Comparison of ENCODE assay signal across 21 mouse cellular contexts in genomic region chr17:47843465-47843864, GRCm38 (mm10). TPM values are rescaled to one million over a fixed set of nuclear protein-coding genes. Genes with fewer than 3 reads are reported as not detected.
A peak's percentile ranks its signal among the peaks of the same experiment; 100 is the strongest.
DNase-seq lines count a peak whose midpoint lies in the region; ATAC-seq and TF ChIP-seq lines count a peak whose summit lies in the region.
"Had no signal": no experiment of that assay in that cellular context is flagged by ENCODE, and none has a peak within 500 bp of the region (broad histone marks: within the 10 kb centered on the region; RNA-seq: fewer than 3 reads in every experiment).

No protein-coding gene starts in this region.

- no peak overlapping the region for H3K9ac ChIP-seq in hindbrain, postnatal 0 days (replicated peaks; ENCODE audit: low read length)
- H3K9ac ChIP-seq in hindbrain, embryonic 12.5 days: no peak overlapping the region
- no peak overlapping the region for H3K9ac ChIP-seq in liver, embryonic 14.5 days (replicated peaks)
- no peak overlapping the region for H3K9ac ChIP-seq in liver, embryonic 11.5 days (ENCODE audit: low read depth, low read length)
- no peak overlapping the region for H3K9ac ChIP-seq in ES-Bruce4 (ENCODE audit: low read depth, poor library complexity, severe bottlenecking)
- H3K9ac ChIP-seq: forebrain, embryonic 13.5 days; hindbrain, embryonic 13.5 days; liver, embryonic 13.5 days; midbrain, embryonic 15.5 days; neural tube, embryonic 15.5 days had no signal

- no peaks in the 10 kb centered on the region for H3K27me3 ChIP-seq in hindbrain, postnatal 0 days (ENCODE audit: insufficient read depth, low read length)
- H3K27me3 ChIP-seq in hindbrain, embryonic 12.5 days: no peaks in the 10 kb centered on the region
- no peaks in the 10 kb centered on the region for H3K27me3 ChIP-seq in liver, embryonic 14.5 days (ENCODE audit: control insufficient read depth, insufficient read depth, low read length)
- no peaks in the 10 kb centered on the region for H3K27me3 ChIP-seq in liver, embryonic 11.5 days (replicated peaks; ENCODE audit: control insufficient read depth, insufficient read depth, low read length)
- H3K27me3 ChIP-seq in ES-Bruce4 (ENCODE audit: control insufficient read depth, insufficient read depth, low read length, poor library complexity, severe bottlenecking): no peaks in the 10 kb centered on the region
- H3K27me3 ChIP-seq: liver, embryonic 13.5 days; neural tube, embryonic 15.5 days; Patski had no signal

- no peak overlapping the region for H3K4me2 ChIP-seq in hindbrain, postnatal 0 days (ENCODE audit: low read depth, low read length)
- H3K4me2 ChIP-seq in hindbrain, embryonic 12.5 days (replicated peaks): no peak overlapping the region
- H3K4me2 ChIP-seq in liver, embryonic 14.5 days (ENCODE audit: low read depth): no peak overlapping the region
- no peak overlapping the region for H3K4me2 ChIP-seq in liver, embryonic 11.5 days
- H3K4me2 ChIP-seq: forebrain, embryonic 13.5 days; hindbrain, embryonic 13.5 days; liver, embryonic 13.5 days; midbrain, embryonic 15.5 days; neural tube, embryonic 15.5 days had no signal

- TF ChIP-seq POLR2A in ES-Bruce4 (IDR thresholded peaks at IDR 0.05; ENCODE audit: insufficient read depth, low read length): no peak
- no peak for TF ChIP-seq POLR2A in bone marrow, adult 2 months (IDR thresholded peaks at IDR 0.05; ENCODE audit: borderline replicate concordance, control insufficient read depth, low read depth, low read length)

- H3K36me3 ChIP-seq in hindbrain, postnatal 0 days (ENCODE audit: insufficient read depth, low read length): no peaks in the 10 kb centered on the region
- H3K36me3 ChIP-seq in hindbrain, embryonic 12.5 days: no peaks in the 10 kb centered on the region
- H3K36me3 ChIP-seq in liver, embryonic 14.5 days (replicated peaks; ENCODE audit: control insufficient read depth, insufficient read depth, low read depth): no peaks in the 10 kb centered on the region
- no peaks in the 10 kb centered on the region for H3K36me3 ChIP-seq in liver, embryonic 11.5 days (ENCODE audit: control insufficient read depth, insufficient read depth, low read length)
- no peaks in the 10 kb centered on the region for H3K36me3 ChIP-seq in ES-Bruce4 (ENCODE audit: control insufficient read depth, insufficient read depth, low read length, poor library complexity, severe bottlenecking)
- H3K36me3 ChIP-seq: hindbrain, embryonic 13.5 days; liver, embryonic 13.5 days; midbrain, embryonic 15.5 days; neural tube, embryonic 15.5 days had no signal

- no peak for TF ChIP-seq EP300 in liver, embryonic 14.5 days (IDR thresholded peaks at IDR 0.05; ENCODE audit: low read depth)
- TF ChIP-seq EP300 in ES-Bruce4 (IDR thresholded peaks at IDR 0.05; ENCODE audit: insufficient read depth, low read depth, low read length): no peak

- H3K9me3 ChIP-seq in hindbrain, postnatal 0 days (ENCODE audit: low read length): no peaks in the 10 kb centered on the region
- peaks cover 8% of the 10 kb centered on the region; the same call in 1 of the 2 replicates for H3K9me3 ChIP-seq in hindbrain, embryonic 12.5 days (replicated peaks)
- H3K9me3 ChIP-seq in liver, embryonic 14.5 days (ENCODE audit: control insufficient read depth, low read length): no peaks in the 10 kb centered on the region; the same call in 1 of the 2 replicates
- 0 out of 2 replicates have a peak, but pooled peaks cover 3% of the 10 kb centered on the region for H3K9me3 ChIP-seq in liver, embryonic 11.5 days (ENCODE audit: control insufficient read depth, low read length)
- H3K9me3 ChIP-seq in ES-Bruce4 (replicated peaks; ENCODE audit: control insufficient read depth, insufficient read depth, low read length, poor library complexity, severe bottlenecking): no peaks in the 10 kb centered on the region
- H3K9me3 ChIP-seq: forebrain, embryonic 13.5 days; hindbrain, embryonic 13.5 days; midbrain, embryonic 15.5 days; neural tube, embryonic 15.5 days had no signal

- no peak for ATAC-seq in hindbrain, postnatal 0 days
- ATAC-seq in hindbrain, embryonic 12.5 days (ENCODE audit: low FRiP score): no peak
- no peak for ATAC-seq in liver, embryonic 14.5 days (ENCODE audit: insufficient read depth)
- ATAC-seq in liver, embryonic 11.5 days (replicated peaks; ENCODE audit: low FRiP score): no peak
- ATAC-seq: forebrain, embryonic 13.5 days; midbrain, embryonic 15.5 days; Patski had no signal

- no peak for DNase-seq in hindbrain, postnatal 0 days (ENCODE audit: low spot score)
- DNase-seq in liver, embryonic 14.5 days (ENCODE audit: low read depth in 3 of 3, low spot score in 3 of 3): no peak
- no peak for DNase-seq in liver, embryonic 11.5 days (ENCODE audit: low spot score)
- DNase-seq in B cell, adult 2 months: no peak
- no peak for DNase-seq in urinary bladder, adult 2 months (ENCODE audit: low spot score)
- DNase-seq: cerebellum, adult 9-11 months; gastrocnemius, postnatal 36 days; kidney, postnatal 10 days; left cerebral cortex, postnatal 4 days; liver, embryonic 13.5 days; lung, postnatal 14 days; right cerebral cortex, postnatal 14 days had no signal

- no peak overlapping the region for H3K4me3 ChIP-seq in hindbrain, postnatal 0 days (ENCODE audit: low read length)
- no peak overlapping the region for H3K4me3 ChIP-seq in hindbrain, embryonic 12.5 days
- H3K4me3 ChIP-seq in liver, embryonic 14.5 days (ENCODE audit: insufficient read depth in 1 of 2, low read depth in 2 of 2, low read length in 2 of 2): no peak overlapping the region
- H3K4me3 ChIP-seq in liver, embryonic 11.5 days (ENCODE audit: low read depth, low read length): no peak overlapping the region
- H3K4me3 ChIP-seq in ES-Bruce4 (ENCODE audit: low read depth, low read length): no peak overlapping the region
- H3K4me3 ChIP-seq in bone marrow, adult 2 months (replicated peaks; ENCODE audit: control insufficient read depth, low read depth, low read length): no peak overlapping the region
- H3K4me3 ChIP-seq: forebrain, embryonic 13.5 days; hindbrain, embryonic 13.5 days; liver, embryonic 13.5 days; megakaryocyte, embryonic 14.5 days; midbrain, embryonic 15.5 days; neural tube, embryonic 15.5 days had no signal

- no peaks in the 10 kb centered on the region for H3K4me1 ChIP-seq in hindbrain, postnatal 0 days (ENCODE audit: insufficient read depth, low read length)
- no peaks in the 10 kb centered on the region for H3K4me1 ChIP-seq in hindbrain, embryonic 12.5 days
- no peaks in the 10 kb centered on the region for H3K4me1 ChIP-seq in liver, embryonic 14.5 days (replicated peaks; ENCODE audit: control insufficient read depth in 2 of 2, insufficient read depth in 2 of 2, low read length in 1 of 2)
- peaks cover 4% of the 10 kb centered on the region; the same call in 1 of the 2 replicates for H3K4me1 ChIP-seq in liver, embryonic 11.5 days (replicated peaks; ENCODE audit: control insufficient read depth, insufficient read depth, low read length)
- H3K4me1 ChIP-seq in ES-Bruce4 (ENCODE audit: control insufficient read depth, insufficient read depth, low read length): no peaks in the 10 kb centered on the region
- no peaks in the 10 kb centered on the region; the same call in 1 of the 2 replicates for H3K4me1 ChIP-seq in bone marrow, adult 2 months (ENCODE audit: control insufficient read depth, insufficient read depth, low read length)
- H3K4me1 ChIP-seq: forebrain, embryonic 13.5 days; hindbrain, embryonic 13.5 days; midbrain, embryonic 15.5 days; neural tube, embryonic 15.5 days had no signal

- 92% methylated on average over 3 of the region's 3 CpGs for WGBS in hindbrain, postnatal 0 days
- 94% methylated on average over 3 of the region's 3 CpGs for WGBS in hindbrain, embryonic 12.5 days
- WGBS in liver, embryonic 14.5 days (ENCODE audit: insufficient replicate concordance): 60% methylated on average over 3 of the region's 3 CpGs
- 84% methylated on average over 3 of the region's 3 CpGs for WGBS in liver, embryonic 11.5 days
- 86% methylated on average over 3 of the region's 3 CpGs for WGBS in bone marrow, adult 2 months

- 0 out of 2 replicates have a peak, but pooled peaks have one; percentile 22 for TF ChIP-seq CTCF in hindbrain, postnatal 0 days (IDR thresholded peaks at IDR 0.05; ENCODE audit: low read depth)
- TF ChIP-seq CTCF in liver, embryonic 14.5 days (IDR thresholded peaks at IDR 0.05; ENCODE audit: low read depth): peak; percentile 39
- TF ChIP-seq CTCF in ES-Bruce4 (IDR thresholded peaks at IDR 0.05; ENCODE audit: low read depth, low read length): peak; percentile 35
- TF ChIP-seq CTCF in bone marrow, adult 2 months (IDR thresholded peaks at IDR 0.05; ENCODE audit: control insufficient read depth, insufficient read depth, low read length): peak; percentile 13; the same call in 1 of the 2 replicates

- no peak overlapping the region for H3K27ac ChIP-seq in hindbrain, postnatal 0 days
- no peak overlapping the region for H3K27ac ChIP-seq in hindbrain, embryonic 12.5 days
- no peak overlapping the region for H3K27ac ChIP-seq in liver, embryonic 14.5 days
- H3K27ac ChIP-seq in liver, embryonic 11.5 days (ENCODE audit: low read depth, low read length): no peak overlapping the region
- no peak overlapping the region for H3K27ac ChIP-seq in ES-Bruce4 (ENCODE audit: insufficient read depth, low read length)
- no peak overlapping the region for H3K27ac ChIP-seq in bone marrow, adult 2 months (ENCODE audit: control insufficient read depth, insufficient read depth, low read depth, low read length, poor library complexity)
- H3K27ac ChIP-seq: forebrain, embryonic 13.5 days; hindbrain, embryonic 13.5 days; liver, embryonic 13.5 days; midbrain, embryonic 15.5 days; neural tube, embryonic 15.5 days had no signal

RNA-seq across cellular contexts. Expression of gene Mdfi, which starts 9.0 kb away (rescaled TPM):
- 14.7 and 38.7 TPM in 2 replicates for total RNA-seq in hindbrain, postnatal 0 days (2014; rRNA removed)
- 2.6 TPM in 2 replicates for polyA plus RNA-seq in hindbrain, postnatal 0 days (2015; fragmentation: Nextera tagmentation; extraction: Ambion mirVana)
- polyA plus RNA-seq in hindbrain, embryonic 12.5 days (2016; fragmentation: Nextera tagmentation; extraction: Ambion mirVana): 15.0 and 20.9 TPM in 2 replicates
- polyA plus RNA-seq in liver, embryonic 14.5 days (2012; rRNA removed): 5.2 and 7.1 TPM in 2 replicates
- 1.7 and 1.9 TPM in 2 replicates for polyA plus RNA-seq in liver, embryonic 14.5 days (2014; fragmentation: Nextera tagmentation; extraction: Ambion mirVana)
- 15.9 and 16.3 TPM in 2 replicates for polyA plus RNA-seq in liver, embryonic 11.5 days (2014; fragmentation: Nextera tagmentation; extraction: Ambion mirVana)
- polyA plus RNA-seq in ES-Bruce4 (2011; ENCODE audit: insufficient read depth, insufficient read length, low read depth, missing spikeins): 22.3 and 27.9 TPM in 2 replicates
- polyA plus RNA-seq in bone marrow, adult 2 months (2011; ENCODE audit: insufficient read depth, insufficient read length, low replicate concordance, missing spikeins): 4.2 and 4.8 TPM in 2 replicates
- 28.5 and 36.2 TPM in 2 replicates for polyA plus RNA-seq in urinary bladder, adult 2 months (2012; rRNA removed)
- polyA plus RNA-seq: Patski had no signal
